Mouse (Mus musculus) cerebellum, adult 9-11 months (tissue): ENCODE measurements around the gene Gimap5.

Experiments
- DNase-seq: peaks from one replicate; pipeline ENCODE4 v3.0.0; 2022

The Gimap5 gene

GRCm38 (mm10) chr6:48745959-48746889 lies at the start of gene Gimap5:
Gene Gimap5, plus strand, starts transcription at chr6:48746197.
- no peak for DNase-seq

GRCm38 (mm10) chr6:48696830-48697554 lies 49.0 kb upstream of the Gimap5 start:
- DNase-seq: no peak

- DNase-seq: no peak
Measured at GRCm38 (mm10) chr6:48697555-48697930, 48.5 kb upstream of the Gimap5 start.

- DNase-seq: no peak
Measured at GRCm38 (mm10) chr6:48698066-48698856, 47.7 kb upstream of the Gimap5 start.

GRCm38 (mm10) chr6:48698888-48699287 lies 47.1 kb upstream of the Gimap5 start:
- DNase-seq: no peak

GRCm38 (mm10) chr6:48700251-48701075 lies 45.5 kb upstream of the Gimap5 start:
- no peak for DNase-seq

GRCm38 (mm10) chr6:48702146-48702545 lies 43.9 kb upstream of the Gimap5 start:
- DNase-seq: no peak

GRCm38 (mm10) chr6:48702601-48703000 lies 43.4 kb upstream of the Gimap5 start:
- DNase-seq: no peak

- no peak for DNase-seq
Measured at GRCm38 (mm10) chr6:48704146-48704545, 41.9 kb upstream of the Gimap5 start.

- DNase-seq: no peak
Measured at GRCm38 (mm10) chr6:48706130-48706529, 39.9 kb upstream of the Gimap5 start.

GRCm38 (mm10) chr6:48718455-48718854 lies 27.5 kb upstream of the Gimap5 start, which contains the start of the genes Gm28053 and Gimap7:
Gene Gm28053, plus strand, starts transcription at chr6:48718607.
Gene Gimap7, plus strand, starts transcription at chr6:48718621.
- no peak for DNase-seq

- no peak for DNase-seq
Measured at GRCm38 (mm10) chr6:48720326-48720725, 25.7 kb upstream of the Gimap5 start.

- DNase-seq: no peak
Measured at GRCm38 (mm10) chr6:48723468-48723867, 22.5 kb upstream of the Gimap5 start.

GRCm38 (mm10) chr6:48725476-48725875 lies 20.5 kb upstream of the Gimap5 start:
- no peak for DNase-seq

GRCm38 (mm10) chr6:48727761-48728160 lies 18.2 kb upstream of the Gimap5 start:
- DNase-seq: no peak

- no peak for DNase-seq
Measured at GRCm38 (mm10) chr6:48732864-48733304, 13.1 kb upstream of the Gimap5 start.

GRCm38 (mm10) chr6:48733660-48734059 lies 12.3 kb upstream of the Gimap5 start:
- DNase-seq: no peak

- DNase-seq: no peak
Measured at GRCm38 (mm10) chr6:48737053-48737452, 8.9 kb upstream of the Gimap5 start.

- no peak for DNase-seq
Measured at GRCm38 (mm10) chr6:48737688-48738087, 8.3 kb upstream of the Gimap5 start.

- no peak for DNase-seq
Measured at GRCm38 (mm10) chr6:48738961-48739779, 6.8 kb upstream of the Gimap5 start, which contains the start of gene Gimap1. Gene Gimap1, plus strand, starts transcription at chr6:48739054.

- DNase-seq: no peak
Measured at GRCm38 (mm10) chr6:48739780-48740055, 6.3 kb upstream of the Gimap5 start.
